Mouse (Mus musculus) bone marrow macrophage, adult 2 months (primary cell): ENCODE measurements around the gene Neu3.

ENCODE experiments used
- CTCF ChIP-seq: IDR thresholded peaks from 2 replicates; pipeline ENCODE4 v1.5.1; 2012; ENCODE audit warnings: low read depth, mild to moderate bottlenecking, low read length, moderate library complexity
- POLR2A ChIP-seq: IDR thresholded peaks from 2 replicates; pipeline ENCODE4 v1.6.1; 2012; ENCODE audit warnings: mild to moderate bottlenecking, low read depth, low read length, borderline replicate concordance

GRCm38 (mm10) chr7:99834314-99834853, 6.2 kb upstream of the Neu3 start:
- no peak for TF ChIP-seq POLR2A
- no peak for TF ChIP-seq CTCF
